Mouse (Mus musculus) right cerebral cortex, postnatal 14 days (tissue): ENCODE measurements at regions not wholly inside any gene's neighbourhood (a gene's known extent, or its start where the extent isn't known, plus 50 kb on each side); places are given as distances from the start of the nearest gene placed in this dataset.

Experiments
- DNase-seq: peaks from one replicate; pipeline ENCODE4 v3.0.0; 2022

GRCm38 (mm10) chr15:62202781-62203375, 1280.1 kb upstream of the A1bg start:
- no peak for DNase-seq

GRCm38 (mm10) chr15:62198721-62199120, 1275.9 kb upstream of the A1bg start:
- DNase-seq = no peak

- no peak for DNase-seq
Measured at GRCm38 (mm10) chr15:62198194-62198593, 1275.4 kb upstream of the A1bg start.

DNA sequence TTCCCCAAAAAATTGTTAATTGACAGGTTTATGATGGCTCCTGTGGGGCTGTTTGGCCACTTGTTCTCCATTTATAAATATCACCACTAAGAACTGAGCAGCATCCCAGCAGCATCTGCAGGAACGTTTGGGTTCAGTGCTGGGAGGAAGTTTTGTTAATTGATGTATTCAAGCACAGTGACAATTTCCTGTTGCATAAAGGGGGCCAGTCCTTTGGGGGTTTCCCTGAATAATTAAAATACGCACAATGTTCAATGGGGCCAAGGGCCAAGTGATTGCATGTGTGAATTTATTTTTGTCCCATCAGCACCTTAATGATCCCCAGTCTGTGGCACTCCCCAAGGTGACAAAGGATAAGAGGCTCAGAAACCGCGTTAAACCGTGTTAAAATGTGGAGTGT, 1272.6 kb upstream of the A1bg start:
- DNase-seq = no peak

GRCm38 (mm10) chr15:62192706-62193105, 1269.9 kb upstream of the A1bg start:
- no peak for DNase-seq

DNA sequence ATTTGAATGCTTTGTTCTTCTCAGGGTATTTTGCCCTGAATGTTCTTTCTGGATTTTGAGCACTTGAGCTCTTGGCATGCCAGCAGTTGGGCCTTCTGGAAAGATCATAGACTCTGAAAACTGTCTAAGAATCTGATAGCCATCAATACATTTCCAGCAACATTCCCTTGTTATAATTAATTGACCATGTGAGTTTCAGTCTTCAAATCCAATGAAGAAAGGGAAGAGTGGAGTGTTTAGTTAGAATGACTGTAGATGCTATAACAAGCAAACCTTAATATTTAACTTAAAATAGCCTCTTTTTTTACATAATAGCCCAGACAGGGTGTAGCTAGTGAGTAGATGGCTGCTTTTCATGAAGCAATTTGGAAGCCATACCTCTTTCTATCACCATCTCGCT, 1268.8 kb upstream of the A1bg start:
- no peak for DNase-seq

- no peak for DNase-seq
Measured at GRCm38 (mm10) chr15:62190977-62191614, 1268.3 kb upstream of the A1bg start.

- DNase-seq = no peak
Measured at GRCm38 (mm10) chr15:62190224-62190910, 1267.6 kb upstream of the A1bg start.

GRCm38 (mm10) chr15:62189565-62190181, 1266.9 kb upstream of the A1bg start:
- DNase-seq = no peak

GRCm38 (mm10) chr15:62186548-62186947, 1263.7 kb upstream of the A1bg start:
- no peak for DNase-seq

- no peak for DNase-seq
Measured at GRCm38 (mm10) chr15:62183803-62184202, 1261.0 kb upstream of the A1bg start.

DNA sequence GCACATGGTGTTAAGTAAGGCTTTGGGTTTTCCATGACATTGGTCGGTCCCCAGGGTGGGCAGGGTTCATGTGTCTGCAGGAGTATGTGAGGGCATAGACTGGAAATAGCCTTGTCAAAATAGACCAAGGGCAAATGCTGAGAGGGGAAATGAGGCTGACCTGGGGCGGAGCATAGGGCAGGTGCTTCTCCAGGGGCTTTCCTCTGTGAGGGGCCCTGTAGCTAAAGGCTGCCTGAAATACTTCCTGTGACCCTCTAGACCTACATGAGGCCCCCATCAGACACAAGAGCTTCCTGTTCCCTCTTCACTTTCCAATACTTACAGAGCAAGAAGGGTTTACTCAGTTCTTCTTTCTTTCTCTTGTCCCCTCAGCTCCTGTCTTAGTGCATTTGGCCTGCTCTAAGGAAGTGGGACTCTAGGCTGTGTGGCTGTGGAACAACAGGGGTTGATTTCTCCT, 1258.7 kb upstream of the A1bg start:
- no peak for DNase-seq

DNA sequence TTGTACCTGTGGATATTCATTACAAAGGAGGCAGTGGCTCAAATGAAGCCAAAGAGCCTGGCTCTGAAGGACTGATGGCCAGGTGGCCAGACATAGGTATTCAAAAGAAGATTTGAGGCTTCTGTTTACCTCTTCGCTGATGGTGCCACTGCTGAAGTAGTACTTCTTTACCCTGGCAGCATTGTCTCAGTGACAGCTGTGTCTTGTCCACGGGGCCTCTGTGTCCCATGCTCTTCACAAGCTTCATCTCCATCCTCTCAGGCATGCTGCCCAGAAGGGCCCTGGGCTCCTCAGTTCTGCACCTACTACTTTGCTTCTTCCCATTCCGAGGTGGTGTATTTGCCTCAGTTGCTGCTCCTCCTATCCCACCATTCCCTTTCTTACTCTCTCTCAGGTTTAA, 1257.9 kb upstream of the A1bg start:
- DNase-seq = no peak

- DNase-seq = no peak
Measured at GRCm38 (mm10) chr15:62179801-62180200, 1257.0 kb upstream of the A1bg start.

GRCm38 (mm10) chr15:62178568-62178967, 1255.8 kb upstream of the A1bg start:
- DNase-seq = no peak

DNA sequence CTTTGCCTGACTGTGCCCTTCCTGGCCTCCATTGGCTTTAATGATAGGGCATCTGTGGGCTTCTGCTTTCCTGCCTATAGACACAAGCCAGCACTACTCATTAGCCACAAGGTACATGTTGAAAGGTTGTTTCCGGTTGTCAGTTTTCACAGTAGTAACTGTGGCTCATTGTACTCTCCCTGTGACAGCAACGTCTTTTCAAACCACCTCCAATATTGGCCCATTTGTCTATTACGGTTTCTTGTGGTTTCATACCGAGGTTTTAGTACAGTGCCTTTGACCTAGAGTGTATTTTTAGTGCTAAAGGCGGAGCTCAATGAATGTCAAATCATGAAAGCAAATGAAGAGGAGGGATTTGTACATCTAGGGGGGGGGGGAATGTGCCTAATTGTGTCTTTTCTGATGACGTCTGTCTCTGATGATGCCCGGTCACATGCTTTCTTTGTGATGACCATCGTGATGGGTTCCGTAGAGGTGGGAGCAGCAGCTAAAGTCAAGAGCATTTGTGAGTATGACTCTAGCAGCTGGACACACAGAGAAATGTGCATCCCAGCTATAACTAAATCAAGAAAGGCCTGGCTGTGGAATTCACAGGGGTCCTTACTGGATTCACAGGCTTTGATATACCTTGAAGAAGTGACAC, 1255.1 kb upstream of the A1bg start:
- DNase-seq = no peak

DNA sequence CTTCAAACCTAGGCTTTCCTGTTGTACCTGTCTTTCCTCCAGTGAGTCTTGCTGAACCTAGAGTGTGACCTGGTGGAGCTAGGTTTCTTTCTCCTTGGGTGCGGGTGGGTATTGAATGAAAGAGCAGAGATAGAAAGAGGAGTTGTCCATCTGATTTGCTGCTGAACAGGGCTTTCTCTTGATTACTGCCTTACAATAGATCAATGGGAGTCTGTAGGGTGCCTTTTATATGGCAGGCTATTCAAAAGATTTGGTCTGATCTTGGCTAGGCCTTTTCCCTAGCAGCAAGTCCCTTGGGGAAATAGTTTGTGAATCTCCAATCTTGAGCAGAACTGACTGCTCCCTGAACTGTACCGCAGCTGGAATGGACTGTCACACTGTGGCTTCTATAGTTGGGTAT, 1253.3 kb upstream of the A1bg start:
- DNase-seq = no peak

- DNase-seq = no peak
Measured at GRCm38 (mm10) chr15:62173633-62174543, 1251.1 kb upstream of the A1bg start.

GRCm38 (mm10) chr15:62171632-62172031, 1248.8 kb upstream of the A1bg start:
- no peak for DNase-seq

GRCm38 (mm10) chr15:62171167-62171566, 1248.4 kb upstream of the A1bg start:
- DNase-seq = no peak

DNA sequence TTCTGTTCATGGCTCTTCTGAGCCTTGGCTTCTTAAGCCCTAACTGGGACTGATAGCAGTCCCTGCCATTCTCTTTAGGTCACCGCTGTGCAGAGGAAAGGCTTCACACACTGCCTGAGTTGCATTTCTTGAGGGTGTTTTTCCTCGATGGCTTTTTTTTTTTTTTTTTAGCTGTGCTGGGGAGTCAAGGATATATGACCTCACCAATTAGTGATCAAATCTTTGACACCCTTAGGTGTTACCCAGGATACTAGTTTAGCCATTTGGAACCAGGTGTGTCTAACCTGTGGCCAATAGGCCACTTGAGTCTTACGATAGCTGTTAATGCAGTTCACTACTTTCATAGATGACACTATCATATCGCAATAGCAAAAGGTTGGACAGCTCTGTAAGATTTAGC, 1247.5 kb upstream of the A1bg start:
- DNase-seq = no peak

DNA sequence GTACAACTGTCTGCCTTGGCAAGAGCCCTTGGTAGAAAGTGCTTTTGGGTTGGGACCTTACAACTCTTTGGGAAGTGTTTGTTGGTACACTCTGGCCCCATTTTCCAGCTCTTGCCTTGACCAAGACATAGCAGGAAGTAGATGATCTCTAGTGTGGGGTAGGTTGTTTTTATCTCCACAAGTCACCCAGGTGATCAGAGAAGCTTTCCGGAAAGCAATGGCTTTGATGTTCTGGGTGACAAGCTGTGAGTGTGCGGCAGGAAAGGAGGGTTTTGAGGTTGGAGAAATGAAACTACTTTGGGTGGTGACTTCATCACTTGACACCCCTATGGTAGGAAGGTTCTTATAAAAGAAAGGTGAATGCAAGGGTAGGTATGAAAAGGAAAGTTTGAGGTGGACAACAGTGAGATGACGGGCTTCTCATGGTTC, 1246.8 kb upstream of the A1bg start:
- no peak for DNase-seq
